Comparison of ENCODE assay signal across 16 mouse cellular contexts in genomic region chr5:90742029-90742428, GRCm38 (mm10). TPM values are rescaled to one million over a fixed set of nuclear protein-coding genes. Genes with fewer than 3 reads are reported as not detected.
DNase-seq lines count a peak whose midpoint lies in the region; ATAC-seq and TF ChIP-seq lines count a peak whose summit lies in the region.
"Had no signal": no experiment of that assay in that cellular context is flagged by ENCODE, and none has a peak within 500 bp of the region (broad histone marks: within the 10 kb centered on the region; RNA-seq: fewer than 3 reads in every experiment).

No protein-coding gene starts in this region.

- H3K9ac ChIP-seq in forebrain, postnatal 0 days: no peak overlapping the region
- H3K9ac ChIP-seq: hindbrain, embryonic 12.5 days had no signal

- H3K4me2 ChIP-seq in forebrain, postnatal 0 days (ENCODE audit: low read depth): no peak overlapping the region
- H3K4me2 ChIP-seq: hindbrain, embryonic 12.5 days had no signal

- WGBS in forebrain, postnatal 0 days: 73% methylated on average over 4 of the region's 4 CpGs

- H3K36me3 ChIP-seq in forebrain, postnatal 0 days (ENCODE audit: insufficient read depth): no peaks in the 10 kb centered on the region
- H3K36me3 ChIP-seq: hindbrain, embryonic 12.5 days had no signal

- H3K9me3 ChIP-seq in forebrain, postnatal 0 days (ENCODE audit: low read length): no peaks in the 10 kb centered on the region
- H3K9me3 ChIP-seq: hindbrain, embryonic 12.5 days had no signal

- no peak overlapping the region for H3K27ac ChIP-seq in forebrain, postnatal 0 days (ENCODE audit: low read depth, low read length)
- H3K27ac ChIP-seq: hindbrain, embryonic 12.5 days; kidney, postnatal 0 days had no signal

- H3K4me3 ChIP-seq in forebrain, postnatal 0 days (ENCODE audit: low read depth, low read length): no peak overlapping the region
- H3K4me3 ChIP-seq: hindbrain, embryonic 12.5 days had no signal

- no peaks in the 10 kb centered on the region for H3K27me3 ChIP-seq in forebrain, postnatal 0 days (ENCODE audit: insufficient read depth, low read length)
- H3K27me3 ChIP-seq: hindbrain, embryonic 12.5 days had no signal

- no peaks in the 10 kb centered on the region for H3K4me1 ChIP-seq in forebrain, postnatal 0 days (ENCODE audit: insufficient read depth)
- H3K4me1 ChIP-seq: hindbrain, embryonic 12.5 days had no signal

- peak; percentile 10 for DNase-seq in layer of hippocampus, adult 9-11 months
- no peak for DNase-seq in layer of hippocampus, adult 8-10 months (ENCODE audit: low spot score in 2 of 2)
- peak; percentile 33 for DNase-seq in CD4-positive, CD25-positive, alpha-beta regulatory T cell, adult 2 months (ENCODE audit: low read depth, low spot score)
- peak; percentile 31 for DNase-seq in induced T-regulatory cell, adult 2 months (ENCODE audit: low read depth)
- DNase-seq in forebrain, postnatal 0 days: no peak
- no peak for DNase-seq in cerebellum, adult 11 months
- no peak for DNase-seq in cerebellum, postnatal 14 days
- DNase-seq: left cerebral cortex, postnatal 4 days; midbrain, embryonic 14.5 days had no signal

- TF ChIP-seq CTCF in forebrain, postnatal 0 days (IDR thresholded peaks at IDR 0.05; ENCODE audit: low read depth): no peak

- ATAC-seq in megakaryocyte-erythroid progenitor cell, adult 5-6 weeks (replicated peaks; ENCODE audit: low FRiP score, low TSS enrichment, poor library complexity, severe bottlenecking): peak; percentile 92
- ATAC-seq in forebrain, postnatal 0 days: no peak

RNA-seq across cellular contexts. Expression of gene Cxcl5, which starts 17.1 kb away (rescaled TPM):
- total RNA-seq in layer of hippocampus, adult 8-10 months (2022): 1 to 10 TPM in 2 of 4 experiments, under 1 TPM in 2; 0.39 to 4.6 (median 2.1) TPM
- total RNA-seq in megakaryocyte-erythroid progenitor cell, adult 5-6 weeks (2014; fragmentation: Nextera tagmentation): not detected in 2 replicates
- total RNA-seq in megakaryocyte-erythroid progenitor cell, adult 5-6 weeks (2017): 0.30 TPM in 1 of 2 replicates, not detected in the other
- total RNA-seq in forebrain, postnatal 0 days (2014; rRNA removed): 0.08 and 0.14 TPM in 2 replicates
- polyA plus RNA-seq in forebrain, postnatal 0 days (2015; fragmentation: Nextera tagmentation; extraction: Ambion mirVana): 0.08 and 0.30 TPM in 2 replicates
- total RNA-seq: adrenal gland, postnatal 4 days; left cerebral cortex, postnatal 4 days had no signal
- polyA plus RNA-seq: midbrain, embryonic 14.5 days had no signal

RNA-seq across cellular contexts. Expression of gene Ppbp, which starts 26.3 kb away (rescaled TPM):
- total RNA-seq in layer of hippocampus, adult 8-10 months (2022): 1 to 10 TPM in 1 of 4 experiments, under 1 TPM in 2, not detected in 1; 0.32 to 1.6 (median 0.47) TPM
- not detected in 2 replicates for total RNA-seq in megakaryocyte-erythroid progenitor cell, adult 5-6 weeks (2014; fragmentation: Nextera tagmentation)
- 0.80 TPM in 1 of 2 replicates, not detected in the other for total RNA-seq in megakaryocyte-erythroid progenitor cell, adult 5-6 weeks (2017)
- 0.23 and 0.43 TPM in 2 replicates for total RNA-seq in forebrain, postnatal 0 days (2014; rRNA removed)
- polyA plus RNA-seq in forebrain, postnatal 0 days (2015; fragmentation: Nextera tagmentation; extraction: Ambion mirVana): 0.21 and 0.28 TPM in 2 replicates

RNA-seq across cellular contexts. Expression of gene Pf4, which starts 30.2 kb away (rescaled TPM):
- total RNA-seq in layer of hippocampus, adult 8-10 months (2022): 1 to 10 TPM; 2.8 to 3.1 (median 2.9) TPM
- total RNA-seq in megakaryocyte-erythroid progenitor cell, adult 5-6 weeks (2014; fragmentation: Nextera tagmentation): 2.3 TPM in 1 of 2 replicates, not detected in the other
- 40.2 and 87.4 TPM in 2 replicates for total RNA-seq in megakaryocyte-erythroid progenitor cell, adult 5-6 weeks (2017)
- 37.1 and 45.7 TPM in 2 replicates for total RNA-seq in forebrain, postnatal 0 days (2014; rRNA removed)
- polyA plus RNA-seq in forebrain, postnatal 0 days (2015; fragmentation: Nextera tagmentation; extraction: Ambion mirVana): 61.0 and 76.8 TPM in 2 replicates
- total RNA-seq: ES-E14 had no signal

RNA-seq across cellular contexts. Expression of gene Cxcl3, which starts 43.9 kb away (rescaled TPM):
- total RNA-seq in layer of hippocampus, adult 8-10 months (2022): not detected
- total RNA-seq in megakaryocyte-erythroid progenitor cell, adult 5-6 weeks (2014; fragmentation: Nextera tagmentation): not detected in 2 replicates
- total RNA-seq in megakaryocyte-erythroid progenitor cell, adult 5-6 weeks (2017): 0.42 TPM in 1 of 2 replicates, not detected in the other
- total RNA-seq in forebrain, postnatal 0 days (2014; rRNA removed): 0.77 TPM in 1 of 2 replicates, not detected in the other
- not detected in 2 replicates for polyA plus RNA-seq in forebrain, postnatal 0 days (2015; fragmentation: Nextera tagmentation; extraction: Ambion mirVana)
- total RNA-seq: adrenal gland, postnatal 4 days; ES-E14; left cerebral cortex, postnatal 4 days had no signal
- polyA plus RNA-seq: hindbrain, embryonic 12.5 days; midbrain, embryonic 14.5 days; stomach, embryonic 16.5 days had no signal

RNA-seq across cellular contexts. Expression of gene Cxcl15, which starts 52.3 kb away (rescaled TPM):
- total RNA-seq in layer of hippocampus, adult 8-10 months (2022): not detected
- total RNA-seq in megakaryocyte-erythroid progenitor cell, adult 5-6 weeks (2014; fragmentation: Nextera tagmentation): not detected in 2 replicates
- total RNA-seq in megakaryocyte-erythroid progenitor cell, adult 5-6 weeks (2017): not detected in 2 replicates
- not detected in 2 replicates for total RNA-seq in forebrain, postnatal 0 days (2014; rRNA removed)
- polyA plus RNA-seq in forebrain, postnatal 0 days (2015; fragmentation: Nextera tagmentation; extraction: Ambion mirVana): not detected in 2 replicates
- total RNA-seq: adrenal gland, postnatal 4 days; ES-E14; left cerebral cortex, postnatal 4 days had no signal
- polyA plus RNA-seq: gonadal fat pad, adult 2 months; hindbrain, embryonic 12.5 days; midbrain, embryonic 14.5 days had no signal

Comparison
In these comparisons a context has a peak if more than half of its experiments do, and no peak if none do; other contexts are left out.
1. DNase-seq: peak in layer of hippocampus, adult 9-11 months (single experiment), CD4-positive, CD25-positive, alpha-beta regulatory T cell, adult 2 months (single experiment) and induced T-regulatory cell, adult 2 months (single experiment); none in layer of hippocampus, adult 8-10 months (0 of 2), forebrain, postnatal 0 days (single experiment), cerebellum, adult 11 months (single experiment) and cerebellum, postnatal 14 days (0 of 2).